In the genomic region with DNA sequence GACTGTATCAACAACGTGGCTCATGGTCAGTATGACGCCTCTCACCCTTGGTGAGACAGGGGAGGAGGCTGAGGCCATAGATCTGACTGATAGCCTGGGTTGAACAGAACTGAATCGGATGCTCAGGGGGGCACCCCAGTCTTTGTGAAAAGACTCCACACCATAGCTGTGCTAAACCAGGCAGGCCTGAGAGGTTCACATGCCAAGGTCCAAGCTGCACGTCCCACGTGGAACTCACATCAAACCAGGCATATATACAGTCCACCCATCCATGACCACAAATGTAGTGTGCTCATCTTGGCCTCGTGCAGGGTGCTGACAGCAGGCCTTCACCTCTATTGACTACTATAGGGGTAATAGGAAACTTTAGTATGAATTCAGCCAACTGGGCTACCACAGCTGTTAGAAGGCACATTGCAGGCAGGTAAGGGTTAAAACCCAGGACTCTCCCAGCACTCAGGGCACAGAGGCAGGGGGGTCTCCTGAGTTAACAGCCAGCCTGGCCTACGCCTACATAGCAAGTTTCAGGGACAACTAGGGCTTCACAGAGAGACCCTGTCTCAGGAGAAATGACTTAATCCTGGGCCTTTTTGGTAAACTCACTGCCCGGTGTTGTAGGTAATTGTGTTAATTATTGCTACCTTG, we compare ENCODE assay signal across 8 mouse cellular contexts. TPM values are rescaled to one million over a fixed set of nuclear protein-coding genes. Genes with fewer than 3 reads are reported as not detected.
DNase-seq lines count a peak whose midpoint lies in the region; ATAC-seq and TF ChIP-seq lines count a peak whose summit lies in the region.

No protein-coding gene starts in this region.

- peak overlapping the region; percentile 86 for H3K9ac ChIP-seq in liver, adult 2 months (ENCODE audit: low read depth, low read length)
- 0 out of 2 replicates have a peak overlapping the region, but pooled peaks have one; percentile 80 for H3K9ac ChIP-seq in forebrain, embryonic 12.5 days

- H3K9me3 ChIP-seq in forebrain, embryonic 12.5 days = no peaks in the 10 kb centered on the region

- H3K27me3 ChIP-seq in liver, adult 2 months (ENCODE audit: control insufficient read depth, insufficient read depth, low read length) = no peaks in the 10 kb centered on the region
- no peaks in the 10 kb centered on the region for H3K27me3 ChIP-seq in forebrain, embryonic 12.5 days

- 0 out of 2 replicates have a peak, but pooled peaks have one; percentile 3 for ATAC-seq in forebrain, embryonic 12.5 days (ENCODE audit: low FRiP score)

- no peak overlapping the region for H3K27ac ChIP-seq in liver, adult 2 months (replicated peaks; ENCODE audit: insufficient read depth, low read depth, low read length)
- H3K27ac ChIP-seq in forebrain, embryonic 12.5 days = peak overlapping the region; percentile 89
- no peak overlapping the region for H3K27ac ChIP-seq in olfactory bulb, adult 2 months (ENCODE audit: insufficient read depth, low read depth, low read length)

- no peak for TF ChIP-seq POLR2A in liver, adult 2 months (IDR thresholded peaks at IDR 0.05; ENCODE audit: extremely low read depth, insufficient read depth, low read length)
- no peak for TF ChIP-seq POLR2A in olfactory bulb, adult 2 months (IDR thresholded peaks at IDR 0.05; ENCODE audit: insufficient read depth, low read depth, low read length)

- H3K4me3 ChIP-seq in liver, adult 2 months (ENCODE audit: insufficient read depth, low read depth, low read length) = no peak overlapping the region
- peak overlapping the region; percentile 63 for H3K4me3 ChIP-seq in forebrain, embryonic 12.5 days (replicated peaks)
- peak overlapping the region; percentile 55 for H3K4me3 ChIP-seq in olfactory bulb, adult 2 months (ENCODE audit: insufficient read depth, low read depth, low read length)

- 39% methylated on average over 8 of the region's 8 CpGs for WGBS in liver, adult 2 months
- WGBS in forebrain, embryonic 12.5 days = 72% methylated on average over 8 of the region's 8 CpGs
- 63% methylated on average over 8 of the region's 8 CpGs for WGBS in olfactory bulb, adult 2 months

- peaks cover 4% of the 10 kb centered on the region; the same call in 1 of the 2 replicates for H3K36me3 ChIP-seq in liver, adult 2 months (ENCODE audit: control insufficient read depth, insufficient read depth, low read length)
- peaks cover 51% of the 10 kb centered on the region for H3K36me3 ChIP-seq in forebrain, embryonic 12.5 days (replicated peaks)

- DNase-seq in liver, adult 2 months (ENCODE audit: extremely low read depth, low read depth, low spot score) = no peak
- no peak for DNase-seq in liver
- peak; percentile 36 to 57 for DNase-seq in kidney, postnatal 4 days
- no peak for DNase-seq in thymus, postnatal 36 days
- no peak for DNase-seq in right cerebral cortex, adult 2 months (ENCODE audit: low spot score in 2 of 2)
- DNase-seq in cerebellum, adult 8-10 months = no peak

- H3K79me2 ChIP-seq in liver, adult 2 months (ENCODE audit: control insufficient read depth, insufficient read depth, low read length) = peaks cover 4% of the 10 kb centered on the region; the same call in 1 of the 2 replicates

- H3K4me1 ChIP-seq in liver, adult 2 months (ENCODE audit: control insufficient read depth, insufficient read depth, low read length) = peaks cover 9% of the 10 kb centered on the region
- H3K4me1 ChIP-seq in forebrain, embryonic 12.5 days = peaks cover 23% of the 10 kb centered on the region
- peaks cover 12% of the 10 kb centered on the region for H3K4me1 ChIP-seq in olfactory bulb, adult 2 months (ENCODE audit: control insufficient read depth, insufficient read depth, low read length)

- no peak for TF ChIP-seq CTCF in liver, adult 2 months (IDR thresholded peaks at IDR 0.05; ENCODE audit: low read depth, low read length)
- TF ChIP-seq CTCF in olfactory bulb, adult 2 months (IDR thresholded peaks at IDR 0.05; ENCODE audit: insufficient read depth, low read depth, low read length) = no peak

- peak overlapping the region; percentile 91 for H3K4me2 ChIP-seq in forebrain, embryonic 12.5 days

RNA-seq across cellular contexts. Expression of gene Phykpl, which starts 1.2 kb away (rescaled TPM):
- 12.7 and 16.5 TPM in 2 replicates for total RNA-seq in liver, adult 2 months (2014; rRNA removed)
- 19.6 and 23.7 TPM in 2 replicates for polyA plus RNA-seq in liver, adult 2 months (2012; rRNA removed)
- 15.1 and 16.4 TPM in 2 replicates for polyA plus RNA-seq in forebrain, embryonic 12.5 days (2016; fragmentation: Nextera tagmentation; extraction: Ambion mirVana)
- not detected in 2 replicates for polyA plus RNA-seq in olfactory bulb, adult 2 months (2012; ENCODE audit: insufficient read depth, insufficient read length, low replicate concordance, missing spikeins)

RNA-seq across cellular contexts. Expression of gene Hnrnpab, which starts 20.9 kb away (rescaled TPM):
- 96.9 and 104 TPM in 2 replicates for total RNA-seq in liver, adult 2 months (2014; rRNA removed)
- 103 and 105 TPM in 2 replicates for polyA plus RNA-seq in liver, adult 2 months (2012; rRNA removed)
- polyA plus RNA-seq in forebrain, embryonic 12.5 days (2016; fragmentation: Nextera tagmentation; extraction: Ambion mirVana) = 853 and 874 TPM in 2 replicates
- 230 and 328 TPM in 2 replicates for polyA plus RNA-seq in olfactory bulb, adult 2 months (2012; ENCODE audit: insufficient read depth, insufficient read length, low replicate concordance, missing spikeins)

RNA-seq across cellular contexts. Expression of gene Nhp2, which starts 33.8 kb away (rescaled TPM):
- 26.4 and 29.4 TPM in 2 replicates for total RNA-seq in liver, adult 2 months (2014; rRNA removed)
- 31.4 and 33.8 TPM in 2 replicates for polyA plus RNA-seq in liver, adult 2 months (2012; rRNA removed)
- 126 and 131 TPM in 2 replicates for polyA plus RNA-seq in forebrain, embryonic 12.5 days (2016; fragmentation: Nextera tagmentation; extraction: Ambion mirVana)
- polyA plus RNA-seq in olfactory bulb, adult 2 months (2012; ENCODE audit: insufficient read depth, insufficient read length, low replicate concordance, missing spikeins) = not detected in 2 replicates

RNA-seq across cellular contexts. Expression of gene Rmnd5b, which starts 50.0 kb away (rescaled TPM):
- total RNA-seq in liver, adult 2 months (2014; rRNA removed) = 8.9 and 10.3 TPM in 2 replicates
- polyA plus RNA-seq in liver, adult 2 months (2012; rRNA removed) = 44.9 and 46.6 TPM in 2 replicates
- 43.4 and 44.7 TPM in 2 replicates for polyA plus RNA-seq in forebrain, embryonic 12.5 days (2016; fragmentation: Nextera tagmentation; extraction: Ambion mirVana)
- not detected in 2 replicates for polyA plus RNA-seq in olfactory bulb, adult 2 months (2012; ENCODE audit: insufficient read depth, insufficient read length, low replicate concordance, missing spikeins)

Comparison
In these comparisons a context has a peak if more than half of its experiments do, and no peak if none do; other contexts are left out.
1. DNase-seq: peak in kidney, postnatal 4 days (2 of 2); none in liver, adult 2 months (single experiment), liver (single experiment), thymus, postnatal 36 days (0 of 2), right cerebral cortex, adult 2 months (0 of 2) and cerebellum, adult 8-10 months (single experiment).
2. RNA of gene Nhp2, which starts 33.8 kb away (polyA plus RNA-seq): 126 to 131 TPM in forebrain, embryonic 12.5 days and 31.4 to 33.8 TPM in liver, adult 2 months; not detected in olfactory bulb, adult 2 months; every median in the first group is over 10 times any median in the second.